Comparison of ENCODE assay signal across 8 mouse cellular contexts in the genomic region with DNA sequence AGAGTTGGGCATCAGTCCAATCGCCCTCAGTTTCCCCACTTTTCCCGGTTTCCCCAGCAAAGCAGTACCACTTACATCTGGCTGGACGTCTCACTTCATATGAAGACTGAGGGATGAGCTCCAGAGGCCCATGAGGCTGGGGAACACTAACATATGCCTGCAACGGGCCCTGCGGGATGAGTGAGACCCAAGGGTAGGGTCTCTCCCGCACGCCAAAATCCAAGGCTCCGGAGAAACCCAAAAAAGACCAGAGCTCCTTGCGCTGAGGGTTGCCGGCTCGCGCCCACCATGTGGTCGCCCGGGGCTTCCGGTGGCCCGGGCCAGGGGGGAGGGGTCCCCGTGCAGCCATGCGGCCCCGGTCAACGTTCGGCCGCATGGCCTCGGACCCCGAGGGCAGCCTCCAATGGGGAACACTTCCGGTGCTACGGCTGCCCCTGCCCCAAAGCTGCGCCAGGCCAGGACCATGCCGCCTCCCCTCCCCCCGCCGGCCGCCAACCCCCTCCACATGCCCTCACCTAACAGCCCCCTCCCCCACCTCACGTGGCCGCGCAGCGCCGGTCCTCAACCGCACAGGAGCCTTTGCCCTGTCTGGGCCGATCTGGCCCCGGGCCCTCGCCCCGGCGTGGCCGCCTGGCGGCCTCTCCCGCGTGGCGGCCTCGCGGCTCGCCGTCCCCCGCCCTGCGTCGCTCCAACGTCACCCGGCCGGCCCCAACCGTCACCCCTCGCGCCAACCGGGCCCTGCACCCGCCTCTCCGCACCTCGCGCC. TPM values are rescaled to one million over a fixed set of nuclear protein-coding genes. Genes with fewer than 3 reads are reported as not detected.
DNase-seq lines count a peak whose midpoint lies in the region; ATAC-seq and TF ChIP-seq lines count a peak whose summit lies in the region.

No protein-coding gene starts in this region.

- H3K4me3 ChIP-seq in E14TG2a.4 (replicated peaks; ENCODE audit: low read length) = peak overlapping the region; percentile 98
- H3K4me3 ChIP-seq in heart, embryonic 14.5 days (ENCODE audit: control insufficient read depth in 1 of 2, insufficient read depth in 1 of 2, low read depth in 1 of 2, low read length in 2 of 2) = peak overlapping the region; percentile 82 to 93
- peak overlapping the region; percentile 98 for H3K4me3 ChIP-seq in midbrain, embryonic 12.5 days

- no peaks in the 10 kb centered on the region for H3K27me3 ChIP-seq in E14TG2a.4 (ENCODE audit: insufficient read depth, low read length)
- H3K27me3 ChIP-seq in heart, embryonic 14.5 days (ENCODE audit: control insufficient read depth, insufficient read depth, low read length) = no peaks in the 10 kb centered on the region
- no peaks in the 10 kb centered on the region for H3K27me3 ChIP-seq in midbrain, embryonic 12.5 days

- under 1% methylated on average over 64 of the region's 65 CpGs for WGBS in heart, embryonic 14.5 days
- WGBS in midbrain, embryonic 12.5 days = 1% methylated on average over 51 of the region's 65 CpGs

- DNase-seq in gastrocnemius, postnatal 14 days = peak; percentile 69
- DNase-seq in gastrocnemius, adult 8-10 months (ENCODE audit: low spot score in 2 of 2) = no peak
- peak; percentile 80 to 82 for DNase-seq in cerebellum, postnatal 10 days
- DNase-seq in kidney, postnatal 25 days = peak; percentile 62 to 90

- peaks cover 49% of the 10 kb centered on the region for H3K36me3 ChIP-seq in E14TG2a.4 (ENCODE audit: insufficient read depth, low read length)
- peaks cover 40% of the 10 kb centered on the region for H3K36me3 ChIP-seq in heart, embryonic 14.5 days (ENCODE audit: control insufficient read depth, insufficient read depth, low read length)
- peaks cover 36% of the 10 kb centered on the region for H3K36me3 ChIP-seq in midbrain, embryonic 12.5 days

- H3K27ac ChIP-seq in heart, embryonic 14.5 days (replicated peaks in 1 of 2; ENCODE audit: control insufficient read depth in 1 of 2, insufficient read depth in 1 of 2, low read depth in 2 of 2, low read length in 2 of 2) = peak overlapping the region; percentile 94 to 96
- peak overlapping the region; percentile 95 for H3K27ac ChIP-seq in midbrain, embryonic 12.5 days (replicated peaks)

- ATAC-seq in heart, embryonic 14.5 days (ENCODE audit: insufficient number of reproducible peaks, insufficient read depth, low FRiP score, low read depth) = peak; percentile 8
- ATAC-seq in midbrain, embryonic 12.5 days (ENCODE audit: low FRiP score, low read depth) = peak; percentile 47
- no peak for ATAC-seq in megakaryocyte-erythroid progenitor cell, adult 5-6 weeks (replicated peaks; ENCODE audit: low FRiP score, low TSS enrichment, poor library complexity, severe bottlenecking)

- H3K9ac ChIP-seq in heart, embryonic 14.5 days (ENCODE audit: low read length) = peak overlapping the region; percentile 95
- peak overlapping the region; percentile 95 for H3K9ac ChIP-seq in midbrain, embryonic 12.5 days (replicated peaks)

- H3K9me3 ChIP-seq in E14TG2a.4 (ENCODE audit: low read length) = no peaks in the 10 kb centered on the region
- no peaks in the 10 kb centered on the region for H3K9me3 ChIP-seq in heart, embryonic 14.5 days (ENCODE audit: control insufficient read depth, low read length)
- no peaks in the 10 kb centered on the region for H3K9me3 ChIP-seq in midbrain, embryonic 12.5 days

- peak overlapping the region; percentile 98 for H3K4me2 ChIP-seq in heart, embryonic 14.5 days (ENCODE audit: low read length)
- peak overlapping the region; percentile 96 for H3K4me2 ChIP-seq in midbrain, embryonic 12.5 days (replicated peaks)

- peaks cover 56% of the 10 kb centered on the region for H3K4me1 ChIP-seq in E14TG2a.4 (replicated peaks; ENCODE audit: low read depth, low read length)
- H3K4me1 ChIP-seq in heart, embryonic 14.5 days (ENCODE audit: control insufficient read depth in 2 of 2, insufficient read depth in 2 of 2, low read length in 2 of 2) = peaks cover 7 to 22% of the 10 kb centered on the region in 2 experiments
- H3K4me1 ChIP-seq in midbrain, embryonic 12.5 days = peaks cover 32% of the 10 kb centered on the region

- intact Hi-C loops in gastrocnemius, postnatal 14 days (cut with DNase I; ENCODE audit: low total_unique reads) = no loop called here

- TF ChIP-seq CTCF in E14TG2a.4 (conservative IDR thresholded peaks at IDR 0.05; ENCODE audit: low read length) = no peak

RNA-seq across cellular contexts. Expression of a gene that starts 1.3 kb away (rescaled TPM):
- 100 to 1,000 TPM; 567 to 637 TPM for total RNA-seq in gastrocnemius, postnatal 14 days (2021)
- 100 to 1,000 TPM; 443 to 477 (median 467) TPM for total RNA-seq in gastrocnemius, adult 8-10 months (2022)
- polyA plus RNA-seq in heart, embryonic 14.5 days (2014; fragmentation: Nextera tagmentation; extraction: Ambion mirVana) = 1,047 and 1,081 TPM in 2 replicates
- 1,395 and 1,465 TPM in 2 replicates for polyA plus RNA-seq in midbrain, embryonic 12.5 days (2016; fragmentation: Nextera tagmentation; extraction: Ambion mirVana)
- 1,285 and 1,514 TPM in 2 replicates for total RNA-seq in megakaryocyte-erythroid progenitor cell, adult 5-6 weeks (2014; fragmentation: Nextera tagmentation)
- 1,032 and 1,474 TPM in 2 replicates for total RNA-seq in megakaryocyte-erythroid progenitor cell, adult 5-6 weeks (2017)

RNA-seq across cellular contexts. Expression of a gene that starts 6.8 kb away (rescaled TPM):
- 10 to 100 TPM; 21.8 to 24.2 TPM for total RNA-seq in gastrocnemius, postnatal 14 days (2021)
- 10 to 100 TPM; 38.6 to 53.2 (median 50.3) TPM for total RNA-seq in gastrocnemius, adult 8-10 months (2022)
- polyA plus RNA-seq in heart, embryonic 14.5 days (2014; fragmentation: Nextera tagmentation; extraction: Ambion mirVana) = 45.2 and 46.8 TPM in 2 replicates
- 93.1 and 97.6 TPM in 2 replicates for polyA plus RNA-seq in midbrain, embryonic 12.5 days (2016; fragmentation: Nextera tagmentation; extraction: Ambion mirVana)
- total RNA-seq in megakaryocyte-erythroid progenitor cell, adult 5-6 weeks (2014; fragmentation: Nextera tagmentation) = 155 and 190 TPM in 2 replicates
- 53.7 and 106 TPM in 2 replicates for total RNA-seq in megakaryocyte-erythroid progenitor cell, adult 5-6 weeks (2017)

RNA-seq across cellular contexts. Expression of a gene that starts 15.1 kb away (rescaled TPM):
- 1 to 10 TPM; 2.1 to 4.3 TPM for total RNA-seq in gastrocnemius, postnatal 14 days (2021)
- total RNA-seq in gastrocnemius, adult 8-10 months (2022) = 10 to 100 TPM in 1 of 4 experiments, 1 to 10 TPM in 3; 8.5 to 11.4 (median 9.2) TPM
- 6.6 and 7.3 TPM in 2 replicates for polyA plus RNA-seq in heart, embryonic 14.5 days (2014; fragmentation: Nextera tagmentation; extraction: Ambion mirVana)
- 5.0 and 5.6 TPM in 2 replicates for polyA plus RNA-seq in midbrain, embryonic 12.5 days (2016; fragmentation: Nextera tagmentation; extraction: Ambion mirVana)
- total RNA-seq in megakaryocyte-erythroid progenitor cell, adult 5-6 weeks (2014; fragmentation: Nextera tagmentation) = 2.2 TPM in 1 of 2 replicates, not detected in the other
- total RNA-seq in megakaryocyte-erythroid progenitor cell, adult 5-6 weeks (2017) = not detected in 2 replicates

RNA-seq across cellular contexts. Expression of a gene that starts 19.6 kb away (rescaled TPM):
- 10 to 100 TPM; 27.2 to 29.1 TPM for total RNA-seq in gastrocnemius, postnatal 14 days (2021)
- total RNA-seq in gastrocnemius, adult 8-10 months (2022) = 10 to 100 TPM; 21.6 to 31.3 (median 25.5) TPM
- 7.5 and 11.1 TPM in 2 replicates for polyA plus RNA-seq in heart, embryonic 14.5 days (2014; fragmentation: Nextera tagmentation; extraction: Ambion mirVana)
- polyA plus RNA-seq in midbrain, embryonic 12.5 days (2016; fragmentation: Nextera tagmentation; extraction: Ambion mirVana) = 17.4 and 19.3 TPM in 2 replicates
- 31.7 and 51.2 TPM in 2 replicates for total RNA-seq in megakaryocyte-erythroid progenitor cell, adult 5-6 weeks (2014; fragmentation: Nextera tagmentation)
- total RNA-seq in megakaryocyte-erythroid progenitor cell, adult 5-6 weeks (2017) = 27.9 and 64.3 TPM in 2 replicates

RNA-seq across cellular contexts. Expression of a gene that starts 19.7 kb away (rescaled TPM):
- under 1 TPM; 0.62 to 0.84 TPM for total RNA-seq in gastrocnemius, postnatal 14 days (2021)
- total RNA-seq in gastrocnemius, adult 8-10 months (2022) = 1 to 10 TPM in 1 of 4 experiments, under 1 TPM in 3; 0.22 to 1.1 (median 0.57) TPM
- 4.5 and 5.1 TPM in 2 replicates for polyA plus RNA-seq in heart, embryonic 14.5 days (2014; fragmentation: Nextera tagmentation; extraction: Ambion mirVana)
- 21.8 and 23.2 TPM in 2 replicates for polyA plus RNA-seq in midbrain, embryonic 12.5 days (2016; fragmentation: Nextera tagmentation; extraction: Ambion mirVana)
- total RNA-seq in megakaryocyte-erythroid progenitor cell, adult 5-6 weeks (2014; fragmentation: Nextera tagmentation) = 2.4 and 4.0 TPM in 2 replicates
- total RNA-seq in megakaryocyte-erythroid progenitor cell, adult 5-6 weeks (2017) = 3.4 and 4.1 TPM in 2 replicates

Comparison
In these comparisons a context has a peak if more than half of its experiments do, and no peak if none do; other contexts are left out.
1. DNase-seq: peak in gastrocnemius, postnatal 14 days (single experiment), cerebellum, postnatal 10 days (2 of 2) and kidney, postnatal 25 days (2 of 2); none in gastrocnemius, adult 8-10 months (0 of 2).
2. Peak in every context shown above with its lines, with median percentiles within 50 percentile points of each other: H3K4me3 ChIP-seq.